Mouse (Mus musculus) CH12.LX (cell line): ENCODE measurements around the gene Fam214a.
A peak's percentile ranks its signal among the peaks of the same experiment; 100 is the strongest.

ENCODE experiments used
- CHD2 ChIP-seq: IDR thresholded peaks from 2 replicates; pipeline ENCODE4 v1.6.1; 2011; ENCODE audit warnings: low read length, improper control_type of control experiment
- CTCF ChIP-seq, 2 experiments: IDR thresholded peaks in 1 of 2; conservative IDR thresholded peaks in 1 of 2; 2 replicates each; pipeline ENCODE4 v1.5.1; 2011 to 2012; ENCODE audit warnings: low read depth in 2 of 2, low read length in 2 of 2, improper control_type of control experiment in 1 of 2, inconsistent platforms in 1 of 2, mild to moderate bottlenecking in 1 of 2, moderate library complexity in 1 of 2
- E2F4 ChIP-seq: IDR thresholded peaks from 2 replicates; pipeline ENCODE4 v1.6.1; 2011; ENCODE audit warnings: low read depth, low read length, improper control_type of control experiment; ENCODE audit not compliant: insufficient replicate concordance
- EP300 ChIP-seq: IDR thresholded peaks from 2 replicates; pipeline ENCODE4 v1.6.1; 2011; ENCODE audit warnings: low read length, improper control_type of control experiment
- ETS1 ChIP-seq: conservative IDR thresholded peaks from 2 replicates; pipeline ENCODE4 v1.6.1; 2012; ENCODE audit warnings: low read depth, mild to moderate bottlenecking, inconsistent platforms, low read length, improper control_type of control experiment, moderate library complexity
- POLR2A ChIP-seq: IDR thresholded peaks from 2 replicates; pipeline ENCODE4 v1.6.1; 2011; ENCODE audit warnings: low read depth, mild to moderate bottlenecking, improper control_type of control experiment, low read length
- POLR2AphosphoS2 ChIP-seq: IDR thresholded peaks from 2 replicates; pipeline ENCODE4 v1.6.1; 2011; ENCODE audit warnings: low read depth, low read length, improper control_type of control experiment

GRCm38 (mm10) chr9:74953265-74953958, 728 bp downstream of the Fam214a start:
- no peak for TF ChIP-seq POLR2AphosphoS2
- TF ChIP-seq EP300 = no peak
- peak in 1 of 2 experiments; percentile 35; a peak in 2 of 4 replicates for TF ChIP-seq CTCF (conservative IDR thresholded peaks at IDR 0.05 in 1 of 2, IDR thresholded peaks at IDR 0.05 in 1 of 2; ENCODE audit: low read depth in 2 of 2, low read length in 2 of 2)
- TF ChIP-seq POLR2A = no peak
- no peak for TF ChIP-seq ETS1
- TF ChIP-seq E2F4 = no peak
- no peak for TF ChIP-seq CHD2
